9 mouse cellular contexts compared by ENCODE assay signal in genomic region chrX:102103830-102104229, GRCm38 (mm10). TPM values are rescaled to one million over a fixed set of nuclear protein-coding genes. Genes with fewer than 3 reads are reported as not detected.
DNase-seq lines count a peak whose midpoint lies in the region; ATAC-seq and TF ChIP-seq lines count a peak whose summit lies in the region.
"Not testable (repeated sequence)": the region's sequence is repeated elsewhere in the genome, so short reads cannot be mapped to it uniquely, and the experiment has no call there.
"Had no signal": no experiment of that assay in that cellular context is flagged by ENCODE, and none has a peak within 500 bp of the region (broad histone marks: within the 10 kb centered on the region; RNA-seq: fewer than 3 reads in every experiment).

No protein-coding gene starts in this region.

- H3K36me3 ChIP-seq in liver, embryonic 12.5 days; liver, embryonic 13.5 days; liver, embryonic 14.5 days (replicated peaks; ENCODE audit: control insufficient read depth, insufficient read depth, low read depth); liver, embryonic 15.5 days (replicated peaks): not testable (repeated sequence)

- DNase-seq in c-Kit-positive CD71-positive TER-119-positive erythroid progenitor cells, embryonic 14.5 days (ENCODE audit: low spot score): peak; percentile 5
- DNase-seq in heart, adult 11 months: peak; percentile 4
- peak; percentile 17 for DNase-seq in liver
- DNase-seq in liver, embryonic 13.5 days: peak; percentile 5
- DNase-seq in liver, embryonic 14.5 days (ENCODE audit: low read depth in 3 of 3, low spot score in 3 of 3): peak in 1 of 3 experiments; percentile 13

- TF ChIP-seq CTCF in liver, embryonic 14.5 days (IDR thresholded peaks at IDR 0.05; ENCODE audit: low read depth): not testable (repeated sequence)

- H3K9ac ChIP-seq in liver, embryonic 12.5 days; liver, embryonic 13.5 days; liver, embryonic 14.5 days (replicated peaks); liver, embryonic 15.5 days: not testable (repeated sequence)

- H3K4me1 ChIP-seq in liver, embryonic 12.5 days: peaks cover 18% of the 10 kb centered on the region
- H3K4me1 ChIP-seq in liver, embryonic 13.5 days (replicated peaks): peaks cover 15% of the 10 kb centered on the region
- H3K4me1 ChIP-seq in liver, embryonic 14.5 days (replicated peaks; ENCODE audit: control insufficient read depth in 2 of 2, insufficient read depth in 2 of 2, low read length in 1 of 2): peaks cover 3 to 21% of the 10 kb centered on the region in 2 experiments; a peak in 3 of 4 replicates
- peaks cover 14% of the 10 kb centered on the region; the same call in 1 of the 2 replicates for H3K4me1 ChIP-seq in liver, embryonic 15.5 days (replicated peaks)

- TF ChIP-seq EP300 in liver, embryonic 14.5 days (IDR thresholded peaks at IDR 0.05; ENCODE audit: low read depth): not testable (repeated sequence)

- not testable (repeated sequence) for H3K4me3 ChIP-seq in liver, embryonic 12.5 days; liver, embryonic 13.5 days (replicated peaks); liver, embryonic 14.5 days (ENCODE audit: insufficient read depth in 1 of 2, low read depth in 2 of 2, low read length in 2 of 2); liver, embryonic 15.5 days (replicated peaks)

- H3K27me3 ChIP-seq in liver, embryonic 12.5 days (replicated peaks): peaks cover 13% of the 10 kb centered on the region
- H3K27me3 ChIP-seq in liver, embryonic 13.5 days: 0 out of 2 replicates have a peak, but pooled peaks cover 11% of the 10 kb centered on the region
- not testable (repeated sequence) for H3K27me3 ChIP-seq in liver, embryonic 14.5 days (ENCODE audit: control insufficient read depth, insufficient read depth, low read length); liver, embryonic 15.5 days

- H3K4me2 ChIP-seq in liver, embryonic 12.5 days: peak overlapping the region; percentile 41
- H3K4me2 ChIP-seq in liver, embryonic 13.5 days: peak overlapping the region; percentile 47
- peak overlapping the region; percentile 43 for H3K4me2 ChIP-seq in liver, embryonic 14.5 days (ENCODE audit: low read depth)
- peak overlapping the region; percentile 35 for H3K4me2 ChIP-seq in liver, embryonic 15.5 days

- ATAC-seq in liver, embryonic 12.5 days: peak; percentile 58; the same call in 1 of the 2 replicates
- 0 out of 2 replicates have a peak, but pooled peaks have one; percentile 59 for ATAC-seq in liver, embryonic 13.5 days (ENCODE audit: low read depth)
- not testable (repeated sequence) for ATAC-seq in liver, embryonic 14.5 days (ENCODE audit: insufficient read depth); liver, embryonic 15.5 days (ENCODE audit: insufficient read depth)

- H3K9me3 ChIP-seq in liver, embryonic 12.5 days (replicated peaks); liver, embryonic 13.5 days (replicated peaks); liver, embryonic 14.5 days (ENCODE audit: control insufficient read depth, low read length); liver, embryonic 15.5 days (replicated peaks): not testable (repeated sequence)

- WGBS in liver, embryonic 12.5 days (ENCODE audit: insufficient replicate concordance): 19% methylated on average over 2 of the region's 2 CpGs
- 28% methylated on average over 2 of the region's 2 CpGs for WGBS in liver, embryonic 13.5 days (ENCODE audit: insufficient replicate concordance)
- WGBS in liver, embryonic 14.5 days (ENCODE audit: insufficient replicate concordance): 35% methylated on average over 2 of the region's 2 CpGs
- WGBS in liver, embryonic 15.5 days (ENCODE audit: insufficient replicate concordance): 36% methylated on average over 2 of the region's 2 CpGs

- H3K27ac ChIP-seq in liver, embryonic 12.5 days: peak overlapping the region; percentile 48; the same call in 1 of the 2 replicates
- H3K27ac ChIP-seq in liver, embryonic 13.5 days: peak overlapping the region; percentile 58
- peak overlapping the region; percentile 46 for H3K27ac ChIP-seq in liver, embryonic 14.5 days
- H3K27ac ChIP-seq in liver, embryonic 15.5 days (replicated peaks): not testable (repeated sequence)

RNA-seq across cellular contexts. Expression of gene Pin4, which starts 15.4 kb away (rescaled TPM):
- polyA plus RNA-seq in liver, embryonic 12.5 days (2016; fragmentation: Nextera tagmentation; extraction: Ambion mirVana): 52.7 and 65.9 TPM in 2 replicates
- polyA plus RNA-seq in liver, embryonic 13.5 days (2015; fragmentation: Nextera tagmentation; extraction: Ambion mirVana): 51.4 and 58.1 TPM in 2 replicates
- polyA plus RNA-seq in liver, embryonic 14.5 days (2012; rRNA removed): 21.4 and 45.2 TPM in 2 replicates
- 59.5 and 69.3 TPM in 2 replicates for polyA plus RNA-seq in liver, embryonic 14.5 days (2014; fragmentation: Nextera tagmentation; extraction: Ambion mirVana)
- polyA plus RNA-seq in liver, embryonic 15.5 days (2015; fragmentation: Nextera tagmentation; extraction: Ambion mirVana): 29.1 and 39.0 TPM in 2 replicates
- polyA plus RNA-seq: adrenal gland, adult 2 months had no signal

RNA-seq across cellular contexts. Expression of gene Rtl5, which starts 32.7 kb away (rescaled TPM):
- 0.12 and 0.25 TPM in 2 replicates for polyA plus RNA-seq in liver, embryonic 12.5 days (2016; fragmentation: Nextera tagmentation; extraction: Ambion mirVana)
- 0.15 and 0.25 TPM in 2 replicates for polyA plus RNA-seq in liver, embryonic 13.5 days (2015; fragmentation: Nextera tagmentation; extraction: Ambion mirVana)
- 1.1 and 1.3 TPM in 2 replicates for polyA plus RNA-seq in liver, embryonic 14.5 days (2012; rRNA removed)
- 0.04 and 0.15 TPM in 2 replicates for polyA plus RNA-seq in liver, embryonic 14.5 days (2014; fragmentation: Nextera tagmentation; extraction: Ambion mirVana)
- 0.15 and 0.22 TPM in 2 replicates for polyA plus RNA-seq in liver, embryonic 15.5 days (2015; fragmentation: Nextera tagmentation; extraction: Ambion mirVana)
- polyA plus RNA-seq: G1E had no signal

RNA-seq across cellular contexts. Expression of gene Ercc6l, which starts 53.1 kb away (rescaled TPM):
- polyA plus RNA-seq in liver, embryonic 12.5 days (2016; fragmentation: Nextera tagmentation; extraction: Ambion mirVana): 16.1 and 17.0 TPM in 2 replicates
- polyA plus RNA-seq in liver, embryonic 13.5 days (2015; fragmentation: Nextera tagmentation; extraction: Ambion mirVana): 11.9 and 16.2 TPM in 2 replicates
- polyA plus RNA-seq in liver, embryonic 14.5 days (2012; rRNA removed): 3.1 and 5.3 TPM in 2 replicates
- 11.1 and 14.7 TPM in 2 replicates for polyA plus RNA-seq in liver, embryonic 14.5 days (2014; fragmentation: Nextera tagmentation; extraction: Ambion mirVana)
- polyA plus RNA-seq in liver, embryonic 15.5 days (2015; fragmentation: Nextera tagmentation; extraction: Ambion mirVana): 9.2 and 9.6 TPM in 2 replicates
- polyA plus RNA-seq: adrenal gland, adult 2 months had no signal
